Mouse (Mus musculus) neural tube, embryonic 14.5 days (tissue): ENCODE measurements around the gene Rhox4d. TPM values are rescaled to one million over a fixed set of nuclear protein-coding genes. Genes with fewer than 3 reads are reported as not detected.
"Not testable (repeated sequence)": the region's sequence is repeated elsewhere in the genome, so short reads cannot be mapped to it uniquely, and the experiment has no call there.

Experiments used
- ATAC-seq: fragments of 200-750 bp; cut with Nextera tagmentation; 2 replicates; pipeline ENCODE4 v1.8.0; 2017; ENCODE audit warnings: low read depth, mild to moderate bottlenecking, moderate TSS enrichment, moderate library complexity
- H3K27ac ChIP-seq: fragments of 300-500 bp; sonication (generic); 2 replicates; pipeline ENCODE4 v1.5.1; 2014; ENCODE audit warnings: low read depth, mild to moderate bottlenecking, control low read depth, low read length, moderate library complexity, mixed read lengths
- H3K27me3 ChIP-seq: fragments of 300-500 bp; sonication (generic); 2 replicates; pipeline ENCODE4 v1.6.1; 2014; ENCODE audit warnings: low read length; ENCODE audit not compliant: control insufficient read depth, insufficient read depth
- H3K36me3 ChIP-seq: fragments of 300-500 bp; sonication (generic); 2 replicates; pipeline ENCODE4 v1.6.1; 2014; ENCODE audit warnings: low read length, mixed read lengths; ENCODE audit not compliant: control insufficient read depth, insufficient read depth
- H3K4me1 ChIP-seq: fragments of 300-500 bp; sonication (generic); 2 replicates; pipeline ENCODE4 v1.6.1; 2014; ENCODE audit warnings: low read length; ENCODE audit not compliant: control insufficient read depth, insufficient read depth
- H3K4me2 ChIP-seq: fragments of 300-500 bp; sonication (generic); 2 replicates; pipeline ENCODE4 v1.6.1; 2014; ENCODE audit warnings: mild to moderate bottlenecking, low read depth, low read length, control low read depth
- H3K4me3 ChIP-seq: fragments of 300-500 bp; sonication (generic); 2 replicates; pipeline ENCODE4 v1.5.1; 2014; ENCODE audit warnings: low read depth, low read length, control low read depth, mixed read lengths
- H3K9ac ChIP-seq: fragments of 300-500 bp; sonication (generic); replicated peaks from 2 replicates; pipeline ENCODE4 v1.6.1; 2014; ENCODE audit warnings: low read depth, mild to moderate bottlenecking, control low read depth, low read length, mixed read lengths
- H3K9me3 ChIP-seq: fragments of 300-500 bp; sonication (generic); 2 replicates; pipeline ENCODE4 v1.6.1; 2016; ENCODE audit warnings: low read length; ENCODE audit not compliant: control insufficient read depth
- WGBS: fragments of 180-500 bp; shearing (Covaris S2); extraction: QIAGEN DNeasy Blood & Tissue Kit; methylation state at CpG from one replicate; pipeline ENCODE4 v1.1.7; 2014; 5-methylcytosine and 5-hydroxymethylcytosine counted together
- polyA plus RNA-seq: library from polyadenylated mRNA; unstranded; fragments of >200 nt; fragmentation: Nextera tagmentation; extraction: Ambion mirVana; gene quantifications from 2 replicates; pipeline ENCODE4 v1.2.1, GENCODE M21; 2014

Rhox4d gene
- not detected in 2 replicates for polyA plus RNA-seq

DNA sequence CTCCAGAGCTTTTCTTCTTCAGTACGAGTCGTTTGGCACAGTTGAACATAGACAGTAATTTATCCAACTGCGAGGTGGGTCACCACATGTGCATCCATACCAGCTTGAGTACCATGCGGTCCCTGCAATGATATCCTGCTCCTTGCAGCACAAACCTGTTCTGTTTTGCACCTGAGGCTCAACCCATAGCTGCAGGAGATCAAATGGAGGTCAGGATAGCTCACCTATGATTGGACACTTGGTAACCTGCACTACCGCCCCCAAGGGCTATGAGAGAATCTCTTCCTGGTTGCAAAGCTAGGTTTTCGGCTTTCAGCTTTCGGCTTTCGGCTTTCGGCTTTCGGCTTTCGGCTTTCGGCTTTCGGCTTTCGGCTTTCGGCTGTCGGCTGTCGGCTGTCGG lies at the start of gene Rhox4d:
Rhox4d (plus strand) TSS at position 301 of the 400 bp plus-strand sequence.
- not testable (repeated sequence) for H3K27me3 ChIP-seq, H3K4me2 ChIP-seq, H3K4me3 ChIP-seq, H3K36me3 ChIP-seq, H3K9me3 ChIP-seq, H3K27ac ChIP-seq, H3K9ac ChIP-seq, ATAC-seq, H3K4me1 ChIP-seq
- 94% methylated on average over 8 of the region's 18 CpGs for WGBS

- H3K4me3 ChIP-seq, H3K9me3 ChIP-seq, H3K27me3 ChIP-seq, H3K27ac ChIP-seq, H3K36me3 ChIP-seq, ATAC-seq, H3K4me1 ChIP-seq, H3K4me2 ChIP-seq, H3K9ac ChIP-seq: not testable (repeated sequence)
- WGBS: 91% methylated on average over 14 of the region's 14 CpGs
Observed at GRCm38 (mm10) chrX:37480037-37480436, 34.1 kb upstream of the Rhox4d start, which contains the start of gene Rhox4c. Gene Rhox4c, plus strand, starts transcription at chrX:37480337.

DNA sequence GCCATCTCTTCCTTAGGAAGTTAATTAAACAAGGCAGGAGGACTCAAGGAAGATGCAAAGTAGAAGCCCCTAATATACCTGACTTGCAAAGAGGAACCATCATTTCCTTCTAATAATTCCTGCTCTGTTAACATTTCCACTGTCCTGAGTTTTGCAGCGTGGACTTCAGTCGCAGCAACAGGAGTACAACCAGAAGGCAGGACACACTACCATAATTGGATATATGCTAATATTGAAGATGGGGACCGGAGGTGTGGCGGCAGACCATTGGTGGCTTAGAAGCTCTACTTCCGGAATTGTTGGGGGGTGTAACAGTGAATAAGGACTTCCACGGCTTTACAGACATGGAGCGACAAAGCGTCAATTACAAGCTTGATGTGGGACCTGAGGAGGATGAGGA lies 16.0 kb downstream of the Rhox4d start, which contains the start of gene Rhox2e:
Rhox2e (plus strand) TSS at position 301 of the 400 bp plus-strand sequence.
- H3K9me3 ChIP-seq, H3K4me3 ChIP-seq, H3K4me1 ChIP-seq, H3K36me3 ChIP-seq, H3K9ac ChIP-seq, H3K27ac ChIP-seq, H3K27me3 ChIP-seq, H3K4me2 ChIP-seq, ATAC-seq: not testable (repeated sequence)
- 91% methylated on average over 2 of the region's 8 CpGs for WGBS

DNA sequence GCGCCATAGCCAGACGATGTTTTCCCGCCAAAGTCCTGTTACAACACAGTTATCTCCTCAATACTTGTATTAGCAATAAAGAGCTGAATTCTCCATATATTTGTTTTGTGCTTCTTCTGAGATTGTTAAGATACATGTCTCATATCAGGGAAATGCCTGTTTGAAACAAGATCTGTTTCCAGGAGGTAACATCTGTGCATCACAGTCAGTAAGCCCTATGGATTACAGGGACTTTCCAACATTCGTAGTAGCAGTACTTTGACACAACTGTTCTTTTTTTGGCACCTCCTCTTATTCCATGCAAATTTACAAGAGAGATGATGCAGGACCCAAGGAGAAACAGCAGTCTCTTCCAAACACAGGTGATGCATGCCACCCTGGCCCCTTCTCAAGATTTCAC lies 27.6 kb downstream of the Rhox4d start, which contains the start of gene Rhox3e:
Rhox3e (plus strand) TSS at position 301 of the 400 bp plus-strand sequence.
- H3K9ac ChIP-seq, H3K4me1 ChIP-seq, ATAC-seq, H3K9me3 ChIP-seq, H3K27me3 ChIP-seq, H3K4me2 ChIP-seq, H3K36me3 ChIP-seq, H3K27ac ChIP-seq, H3K4me3 ChIP-seq: not testable (repeated sequence)
- WGBS: no CpG with 5 or more reads among the region's 4 CpGs

GRCm38 (mm10) chrX:37557112-37557511 lies 43.0 kb downstream of the Rhox4d start, which contains the start of gene Rhox4e:
Gene Rhox4e, plus strand, starts transcription at chrX:37557412.
- not testable (repeated sequence) for H3K4me3 ChIP-seq, ATAC-seq, H3K4me2 ChIP-seq, H3K36me3 ChIP-seq, H3K27me3 ChIP-seq, H3K27ac ChIP-seq, H3K4me1 ChIP-seq, H3K9me3 ChIP-seq, H3K9ac ChIP-seq
- WGBS: 99% methylated on average over 10 of the region's 18 CpGs

Other genes starting within 250 kb of the Rhox4d start
- not detected in 2 replicates for gene Rhox4a, start 249.0 kb upstream of the Rhox4d start, polyA plus RNA-seq
- not detected in 2 replicates for gene Rhox3a2, start 134.3 kb upstream of the Rhox4d start, polyA plus RNA-seq
- gene Rhox4a2, start 123.5 kb upstream of the Rhox4d start, polyA plus RNA-seq: not detected in 2 replicates
- 0.36 TPM in 1 of 2 replicates, not detected in the other for gene Rhox2b, start 102.3 kb upstream of the Rhox4d start, polyA plus RNA-seq
- gene Rhox4b, start 81.9 kb upstream of the Rhox4d start, polyA plus RNA-seq: not detected in 2 replicates
- gene Rhox2c, start 60.7 kb upstream of the Rhox4d start, polyA plus RNA-seq: not detected in 2 replicates
- gene Rhox3c, start 55.8 kb upstream of the Rhox4d start, polyA plus RNA-seq: not detected in 2 replicates
- gene Rhox4c, start 34.0 kb upstream of the Rhox4d start, polyA plus RNA-seq: not detected in 2 replicates
- not detected in 2 replicates for gene Rhox2d, start 20.9 kb upstream of the Rhox4d start, polyA plus RNA-seq
- gene Rhox2e, start 16.1 kb downstream of the Rhox4d start, polyA plus RNA-seq: not detected in 2 replicates
- gene Rhox3e, start 27.7 kb downstream of the Rhox4d start, polyA plus RNA-seq: not detected in 2 replicates
- gene Rhox4e, start 43.1 kb downstream of the Rhox4d start, polyA plus RNA-seq: not detected in 2 replicates
- gene Rhox2f, start 57.0 kb downstream of the Rhox4d start, polyA plus RNA-seq: not detected in 2 replicates
- gene Rhox3f, start 66.6 kb downstream of the Rhox4d start, polyA plus RNA-seq: not detected in 2 replicates
- gene Rhox4f, start 93.3 kb downstream of the Rhox4d start, polyA plus RNA-seq: not detected in 2 replicates
- not detected in 2 replicates for gene Rhox3g, start 114.3 kb downstream of the Rhox4d start, polyA plus RNA-seq
- not detected in 2 replicates for gene Rhox2g, start 129.1 kb downstream of the Rhox4d start, polyA plus RNA-seq
- not detected in 2 replicates for gene Rhox4g, start 137.0 kb downstream of the Rhox4d start, polyA plus RNA-seq
- not detected in 2 replicates for gene Rhox3h, start 154.4 kb downstream of the Rhox4d start, polyA plus RNA-seq
- not detected in 2 replicates for gene Rhox2h, start 158.9 kb downstream of the Rhox4d start, polyA plus RNA-seq